Mouse (Mus musculus): ENCODE results near the gene Tktl1. TPM values are rescaled to one million over a fixed set of nuclear protein-coding genes. Genes with fewer than 3 reads are reported as not detected.
"Not testable (repeated sequence)": the region's sequence is repeated elsewhere in the genome, so short reads cannot be mapped to it uniquely, and the experiment has no call there.

Tktl1 gene
- not detected for total RNA-seq (2021)
- long read RNA-seq, experiment 1, result 0 reads
- long read RNA-seq, experiment 2, result 0 reads

DNA sequence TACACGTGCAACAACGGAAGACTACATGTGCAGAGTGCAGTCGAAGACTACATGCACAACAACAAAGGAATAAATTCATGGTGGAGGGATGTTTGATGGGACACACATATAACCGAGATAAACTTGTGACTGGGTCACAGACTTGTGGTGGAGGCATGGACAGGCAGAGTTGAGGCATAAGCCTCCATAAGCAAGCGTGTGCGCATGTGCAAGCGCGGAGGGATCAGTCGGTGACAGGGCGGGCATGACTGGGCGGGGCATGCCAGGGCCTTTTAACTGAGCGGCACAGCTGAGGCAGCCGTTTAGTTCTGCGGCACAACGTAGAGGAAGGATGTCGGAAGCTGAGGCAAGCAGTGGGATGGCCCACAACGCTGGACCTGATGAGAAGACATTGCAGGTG is at the start of gene Tktl1:
Gene Tktl1, plus strand, starts transcription at position 301 of the 400 bp plus-strand sequence.
- DNase-seq (ENCODE audit: low spot score in 2 of 2), result no peak

DNA sequence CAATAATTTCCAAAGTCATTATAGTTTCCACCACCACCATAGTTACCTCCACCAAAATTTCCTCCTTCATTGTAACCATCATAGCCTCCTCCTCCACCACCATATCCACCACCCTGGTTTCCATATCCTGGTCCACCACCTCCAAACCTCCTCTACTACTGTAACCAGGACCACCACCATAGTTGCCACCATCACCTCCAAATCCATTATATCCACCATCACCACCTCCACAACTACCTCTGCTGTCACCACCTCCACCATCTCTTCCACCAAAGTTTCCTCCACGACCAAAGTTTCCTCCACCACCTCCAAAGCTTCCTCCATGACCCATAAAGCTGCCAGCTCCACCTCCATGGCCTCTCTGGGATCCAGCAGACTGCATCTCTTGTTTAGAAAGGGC is 41.8 kb upstream of the Tktl1 start, which contains the start of gene Mecp2:
Gene Mecp2, minus strand, starts transcription at position 101 of the 400 bp plus-strand sequence.
- not testable (repeated sequence) for DNase-seq (ENCODE audit: low spot score in 2 of 2)

DNA sequence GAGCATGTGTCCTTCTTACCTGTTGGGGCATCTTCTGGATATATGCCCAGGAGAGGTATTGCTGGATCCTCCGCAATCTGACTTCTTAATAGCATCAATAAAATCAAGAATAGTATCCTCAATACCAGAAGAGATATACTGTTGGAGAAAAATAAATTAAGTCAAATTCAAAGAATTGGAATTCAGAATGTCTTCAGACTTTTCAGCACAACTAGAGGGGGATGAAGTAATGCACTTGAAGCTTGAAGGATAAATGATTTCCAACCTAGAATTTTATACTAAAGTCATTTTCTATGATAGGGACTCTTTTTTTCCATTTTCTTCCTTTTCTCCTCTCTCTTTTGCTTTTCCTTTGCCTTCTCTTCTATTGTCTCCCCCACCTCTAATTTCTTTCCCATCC is 9.3 kb upstream of the Tktl1 start, which contains the start of gene Tex28:
Gene Tex28, minus strand, starts transcription at position 101 of the 400 bp plus-strand sequence.
- no peak for DNase-seq (ENCODE audit: low spot score in 2 of 2)

DNA sequence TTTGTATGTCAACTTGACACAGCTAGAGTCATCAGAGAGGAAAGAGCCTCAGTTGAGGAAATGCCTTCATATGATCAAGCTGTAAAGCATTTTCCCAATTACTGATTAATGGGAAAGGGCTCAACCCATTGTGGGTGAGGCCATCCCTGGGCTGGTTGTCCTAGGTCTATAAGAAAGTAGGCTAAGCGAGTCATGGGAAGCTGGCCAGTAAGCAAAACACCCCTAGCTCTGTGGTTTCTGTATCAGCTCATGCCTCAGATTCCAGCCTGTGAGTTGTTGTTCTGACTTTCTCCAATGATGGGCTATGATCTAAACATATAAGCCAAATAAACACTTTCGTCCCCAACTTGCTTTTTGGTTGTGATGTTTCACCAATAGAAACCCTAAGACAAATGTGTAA is 26.5 kb downstream of the Tktl1 start:
- no peak for DNase-seq (ENCODE audit: low spot score in 2 of 2)

DNA sequence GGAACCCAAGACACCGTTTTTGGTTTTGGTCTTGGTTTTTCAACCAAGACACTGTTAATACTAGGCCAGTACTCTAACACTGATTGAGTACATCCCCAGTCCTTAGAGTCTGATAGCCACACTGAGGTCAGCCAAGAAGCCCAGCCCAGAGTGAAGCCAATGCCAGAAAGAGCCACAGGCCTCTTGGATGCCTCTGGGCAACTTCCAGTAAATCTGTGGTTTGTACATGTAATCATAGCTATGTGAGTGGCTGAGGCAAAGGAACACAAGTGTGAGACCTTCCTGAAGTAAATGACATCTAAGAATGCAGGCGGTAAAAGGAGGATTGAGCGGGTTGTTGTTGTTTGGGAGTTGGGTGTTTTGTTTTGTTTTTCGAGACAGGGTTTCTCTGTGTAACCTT is 41.4 kb downstream of the Tktl1 start:
- DNase-seq (ENCODE audit: low spot score in 2 of 2), result no peak

DNA sequence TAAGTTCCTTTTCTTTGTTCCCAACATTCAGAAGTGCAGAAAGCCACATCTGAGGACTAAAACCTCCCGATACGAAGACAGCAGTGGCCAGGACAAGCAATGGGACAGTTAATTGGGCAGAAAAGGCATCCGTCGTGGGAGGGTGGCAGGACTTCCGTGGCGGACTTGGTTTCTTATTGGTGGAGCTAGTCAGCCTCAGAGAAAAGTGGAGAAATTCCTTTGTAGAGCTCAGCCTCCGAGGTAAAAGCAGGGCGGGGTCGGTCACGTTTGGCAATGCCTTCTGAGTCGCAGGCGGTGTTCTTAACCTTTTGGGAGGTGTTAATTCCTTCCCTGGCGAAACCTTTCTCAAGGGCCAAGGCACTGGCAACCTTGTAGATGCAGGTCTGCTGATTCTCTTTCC is 42.4 kb downstream of the Tktl1 start:
- no peak for DNase-seq (ENCODE audit: low spot score in 2 of 2)

DNA sequence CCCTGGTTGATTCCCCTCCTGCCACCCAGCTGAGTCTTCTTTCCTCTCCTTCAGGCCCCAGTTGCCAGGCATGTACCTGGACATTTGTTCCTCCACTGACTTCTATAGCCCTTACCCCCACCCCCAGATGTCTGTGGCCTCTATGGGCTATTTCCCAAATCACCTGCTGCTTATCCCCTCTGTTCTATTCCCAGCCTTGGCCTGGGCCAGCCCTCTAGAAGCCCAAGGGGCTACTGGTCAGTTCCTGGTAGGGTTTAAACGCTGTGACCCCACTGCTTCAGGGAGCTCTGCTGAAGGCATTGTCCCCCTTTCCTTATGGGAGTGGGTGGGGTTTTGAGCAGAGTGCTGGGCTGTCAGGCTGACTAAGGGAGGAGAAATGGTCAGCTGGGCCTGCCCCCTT is 43.0 kb downstream of the Tktl1 start:
- DNase-seq (ENCODE audit: low spot score in 2 of 2), result not testable (repeated sequence)

- no peak for DNase-seq (ENCODE audit: low spot score in 2 of 2)
Observed at GRCm38 (mm10) chrX:74230038-74230437, 53.0 kb downstream of the Tktl1 start.

DNA sequence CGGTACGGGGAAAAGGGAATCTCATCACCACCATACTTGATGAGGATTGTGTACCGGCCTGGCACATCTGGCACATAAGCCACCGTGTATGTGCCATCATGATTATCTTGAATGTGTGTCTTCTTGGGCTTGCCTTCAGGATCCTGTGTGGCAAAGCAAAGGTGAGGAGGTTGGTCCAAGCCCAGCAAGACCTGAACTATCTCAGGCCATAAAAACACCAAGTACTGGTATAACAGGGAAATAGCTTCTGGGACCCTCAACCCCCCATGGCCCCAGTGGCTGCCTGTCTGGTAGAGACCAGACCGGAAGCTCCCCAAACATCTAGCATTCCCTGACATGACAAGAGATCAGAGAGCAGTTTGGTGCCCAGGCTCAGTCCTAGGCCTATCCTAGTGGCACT is 56.1 kb downstream of the Tktl1 start:
- DNase-seq (ENCODE audit: low spot score in 2 of 2), result no peak

- DNase-seq (ENCODE audit: low spot score in 2 of 2), result no peak
Observed at GRCm38 (mm10) chrX:74240332-74240731, 63.3 kb downstream of the Tktl1 start.

- no peak for DNase-seq (ENCODE audit: low spot score in 2 of 2)
Observed at GRCm38 (mm10) chrX:74243396-74243795, 66.3 kb downstream of the Tktl1 start.

DNA sequence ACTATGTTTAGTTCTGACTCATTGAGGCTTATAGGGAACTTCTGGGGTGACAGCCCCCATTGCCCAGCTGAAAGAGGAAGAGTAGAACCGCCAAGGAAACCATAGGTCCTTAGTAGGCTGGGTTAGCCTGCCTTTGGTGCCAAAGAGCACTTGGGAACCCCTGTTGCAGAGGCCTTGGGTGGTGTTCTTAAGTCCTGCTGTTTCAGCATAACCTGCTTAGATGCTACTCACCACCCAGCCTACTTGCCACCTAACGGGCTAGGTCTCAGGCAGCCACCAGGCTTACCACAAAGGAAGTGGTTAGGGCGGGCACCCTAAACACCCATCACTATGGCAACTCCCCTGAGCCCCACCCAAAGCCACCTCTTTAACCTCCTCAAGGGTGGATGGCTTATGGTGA is 66.7 kb downstream of the Tktl1 start:
- no peak for DNase-seq (ENCODE audit: low spot score in 2 of 2)

GRCm38 (mm10) chrX:74244614-74245083 is 67.6 kb downstream of the Tktl1 start:
- no peak for DNase-seq (ENCODE audit: low spot score in 2 of 2)

DNA sequence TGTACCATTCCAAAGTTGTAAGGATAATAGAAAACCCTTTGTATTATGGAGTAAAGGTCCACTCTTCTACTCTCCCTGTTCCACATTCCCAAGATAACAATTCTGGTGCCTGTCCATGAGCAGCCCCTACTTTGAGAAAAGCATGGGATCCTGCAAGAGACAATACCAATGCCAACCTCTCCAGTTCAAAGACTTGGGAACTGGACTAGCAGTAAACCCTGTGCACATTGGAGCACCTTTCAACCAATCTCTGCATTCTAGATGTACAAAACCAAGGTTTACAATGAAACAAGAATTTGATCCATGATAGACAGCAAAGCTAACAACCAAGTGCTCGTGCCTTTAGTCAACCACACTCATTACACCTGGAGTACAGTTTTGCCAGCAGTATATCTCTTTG is 68.0 kb downstream of the Tktl1 start:
- no peak for DNase-seq (ENCODE audit: low spot score in 2 of 2)

DNA sequence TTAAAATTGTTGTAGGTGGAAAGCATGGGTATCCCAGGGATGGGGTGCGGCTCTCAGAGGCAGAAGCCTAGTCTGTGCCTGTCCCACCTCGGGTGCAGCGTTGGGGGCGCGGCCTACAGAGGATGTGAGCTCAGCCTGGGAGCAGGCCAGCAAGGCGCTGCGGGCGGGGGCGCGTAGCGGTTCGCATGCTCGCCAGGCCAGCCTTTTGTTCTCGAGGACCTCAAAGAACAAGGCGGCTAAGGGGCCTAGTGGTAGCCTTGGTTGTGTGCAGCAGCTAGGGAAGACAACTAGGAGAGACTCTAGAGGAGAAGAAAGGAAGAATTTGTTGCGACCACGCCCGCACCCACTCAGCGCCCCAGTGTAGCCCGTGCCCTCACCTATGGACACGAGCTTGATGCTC is 68.6 kb downstream of the Tktl1 start:
- DNase-seq (ENCODE audit: low spot score in 2 of 2), result peak; percentile 47 to 54

GRCm38 (mm10) chrX:74246213-74246681 is 69.2 kb downstream of the Tktl1 start:
- DNase-seq (ENCODE audit: low spot score in 2 of 2), result peak; percentile 75 to 82

DNA sequence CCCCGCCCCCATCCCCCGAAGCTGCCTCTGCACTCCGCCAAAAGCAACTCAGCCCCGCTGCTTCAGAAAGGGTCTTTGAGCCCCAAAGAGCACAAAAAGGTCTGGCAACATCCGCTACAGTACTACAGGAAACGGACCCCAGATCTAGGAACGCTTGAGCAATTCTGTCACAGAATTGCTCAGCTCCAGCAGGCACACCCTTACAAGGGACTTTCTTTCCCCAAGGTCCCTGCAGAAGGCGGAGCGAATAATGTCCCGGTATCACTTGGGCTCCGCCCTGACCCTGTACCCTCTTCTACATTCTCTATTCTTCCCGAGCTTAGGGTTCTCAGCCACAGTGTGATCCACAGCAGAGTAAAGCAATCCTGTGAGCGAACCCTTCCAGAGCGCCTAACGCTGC is 69.6 kb downstream of the Tktl1 start:
- DNase-seq (ENCODE audit: low spot score in 2 of 2), result peak in 1 of 2 experiments; percentile 8

GRCm38 (mm10) chrX:74248651-74249050 is 71.6 kb downstream of the Tktl1 start:
- DNase-seq (ENCODE audit: low spot score in 2 of 2), result peak; percentile 36 to 53

DNA sequence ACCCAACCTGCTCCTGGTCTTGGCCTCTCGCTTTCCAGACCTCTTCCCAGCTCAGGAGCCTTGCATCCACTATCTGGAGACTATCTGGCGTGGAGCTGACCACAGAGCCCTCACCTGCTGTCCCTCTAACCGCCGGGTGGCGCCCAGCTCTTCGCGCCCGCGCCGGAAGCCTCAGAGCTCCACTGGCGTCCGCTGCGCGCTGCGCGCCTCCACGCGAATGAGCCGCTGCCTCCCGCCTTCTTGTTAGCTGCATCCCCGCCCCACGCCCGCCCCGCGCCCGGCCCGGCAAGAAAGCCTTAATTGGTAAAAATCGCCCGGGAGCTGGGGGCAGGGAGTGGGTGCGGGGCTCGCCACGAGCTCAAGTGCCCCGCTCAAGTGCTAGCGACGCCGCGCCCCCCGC is 72.6 kb downstream of the Tktl1 start, which contains the start of gene Flna:
Gene Flna, minus strand, starts transcription at position 206 of the 400 bp plus-strand sequence.
- DNase-seq (ENCODE audit: low spot score in 2 of 2), result peak; percentile 48 to 63

DNA sequence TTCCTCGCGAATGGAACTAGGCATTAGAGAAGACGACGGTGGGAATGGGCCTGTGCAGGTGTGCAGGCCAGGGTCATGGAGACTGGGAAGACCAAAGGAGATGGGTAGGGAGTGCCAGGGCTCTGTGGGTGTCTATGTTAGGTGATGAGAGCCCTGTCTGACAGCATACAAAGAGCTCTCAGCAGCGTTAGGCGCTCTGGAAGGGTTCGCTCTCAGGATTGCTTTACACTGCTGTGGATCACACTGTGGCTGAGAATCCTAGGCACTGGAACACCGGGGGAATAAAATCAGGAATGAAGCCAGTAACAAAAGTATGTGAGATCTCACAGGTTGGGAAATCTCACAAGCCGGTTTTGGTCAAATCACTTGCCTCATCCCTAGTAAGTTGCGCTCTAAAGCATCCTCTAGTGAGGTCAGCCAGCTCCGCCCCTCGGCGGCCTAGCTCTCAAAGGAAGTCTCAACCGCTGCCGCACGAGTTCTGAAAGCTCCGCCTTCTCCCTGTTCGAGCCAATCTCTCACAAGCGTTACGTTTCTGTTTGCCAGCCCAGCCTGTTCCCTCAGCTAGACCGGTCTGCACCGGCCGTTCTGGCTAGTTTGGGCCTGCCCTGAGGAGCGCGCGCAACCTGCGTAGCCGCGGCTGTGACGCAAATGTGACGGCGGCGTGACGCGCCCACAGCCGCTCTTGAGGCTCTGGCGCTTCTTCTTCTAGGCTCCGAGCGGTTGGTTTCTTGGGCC is 77.3 kb downstream of the Tktl1 start, which contains the start of gene Emd:
Gene Emd, plus strand, starts transcription at position 535 of the 735 bp plus-strand sequence.
- peak; percentile 76 to 87 for DNase-seq (ENCODE audit: low spot score in 2 of 2)

- DNase-seq (ENCODE audit: low spot score in 2 of 2), result no peak
Observed at GRCm38 (mm10) chrX:74254888-74255565, 78.0 kb downstream of the Tktl1 start.

GRCm38 (mm10) chrX:74257746-74258145 is 80.7 kb downstream of the Tktl1 start:
- DNase-seq (ENCODE audit: low spot score in 2 of 2), result no peak
